Mouse (Mus musculus) T-helper 2 cell (primary cell): ENCODE data around the gene Slc25a23.
"Not testable (repeated sequence)": the region's sequence is repeated elsewhere in the genome, so short reads cannot be mapped to it uniquely, and the experiment has no call there.

Experiments used
- in situ Hi-C: fragments of 300-600 bp; cut with MboI, MseI; formaldehyde crosslinking; loops from one replicate; pipeline ENCODE4 v1.15.1; 2025; ENCODE audit warnings: high pct_unique_total_duplicates

Slc25a23 gene

DNA sequence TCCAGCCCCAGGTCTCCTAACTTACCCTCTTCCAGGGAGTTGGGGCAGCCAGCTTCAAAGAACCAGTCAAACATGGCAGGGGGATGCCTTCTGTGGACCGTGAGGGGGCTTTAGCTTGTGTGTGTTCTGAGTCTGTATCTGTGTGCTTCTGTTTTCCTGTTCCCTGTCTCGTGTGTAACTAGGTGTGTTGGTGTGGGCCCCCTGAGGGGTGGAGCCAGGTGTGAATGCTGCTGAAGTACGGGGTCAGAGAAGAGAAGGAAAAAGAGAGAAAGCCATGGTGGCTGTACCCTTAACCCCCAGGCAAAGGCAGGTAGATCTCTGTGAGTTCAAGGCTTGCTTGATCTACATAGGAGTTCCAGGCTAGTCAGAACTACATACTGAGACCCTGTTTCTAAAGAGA, 17.3 kb upstream of the Slc25a23 start:
- in situ Hi-C loops, result no loop called here

DNA sequence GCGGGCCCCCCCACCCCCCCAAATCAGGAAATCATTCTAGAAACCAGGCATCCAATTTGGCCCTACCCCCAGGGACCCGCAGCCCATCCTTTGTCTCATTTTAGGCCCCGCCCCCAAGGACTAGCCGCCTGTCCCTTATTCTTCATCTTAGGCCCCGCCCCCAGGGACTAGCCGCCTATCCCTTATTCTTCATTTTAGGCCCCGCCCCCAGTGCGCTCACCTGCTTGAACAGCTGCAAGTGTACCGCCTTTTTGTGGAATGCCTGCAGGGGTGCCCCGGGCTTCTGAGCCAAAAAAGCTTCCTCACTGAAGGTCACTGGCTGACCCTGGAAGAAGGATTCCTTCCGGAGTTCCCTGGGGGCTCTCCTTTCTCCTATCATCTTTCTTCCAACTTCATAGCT, 11.0 kb upstream of the Slc25a23 start:
- in situ Hi-C loops, result no loop called here

DNA sequence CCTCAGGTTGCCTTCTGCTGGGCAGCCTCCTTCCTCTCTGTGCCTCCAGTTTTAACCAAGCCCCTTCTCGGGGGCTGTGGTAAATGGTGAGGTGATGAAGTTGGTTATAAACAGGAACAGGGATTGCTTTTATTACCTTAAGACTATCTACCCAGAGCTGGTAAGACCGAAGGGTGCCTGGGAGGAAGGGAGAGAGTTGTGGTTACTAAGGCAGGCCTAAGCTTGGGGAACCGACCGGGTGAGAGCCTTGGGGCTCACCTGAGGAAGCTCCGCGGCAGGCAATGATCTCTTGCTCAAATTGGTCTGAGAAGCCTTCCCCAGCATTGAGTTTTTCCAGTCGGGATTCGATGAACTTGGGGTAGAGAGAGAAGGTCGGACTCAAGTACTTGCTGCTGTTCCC, 10.6 kb upstream of the Slc25a23 start:
- in situ Hi-C loops, result no loop called here

DNA sequence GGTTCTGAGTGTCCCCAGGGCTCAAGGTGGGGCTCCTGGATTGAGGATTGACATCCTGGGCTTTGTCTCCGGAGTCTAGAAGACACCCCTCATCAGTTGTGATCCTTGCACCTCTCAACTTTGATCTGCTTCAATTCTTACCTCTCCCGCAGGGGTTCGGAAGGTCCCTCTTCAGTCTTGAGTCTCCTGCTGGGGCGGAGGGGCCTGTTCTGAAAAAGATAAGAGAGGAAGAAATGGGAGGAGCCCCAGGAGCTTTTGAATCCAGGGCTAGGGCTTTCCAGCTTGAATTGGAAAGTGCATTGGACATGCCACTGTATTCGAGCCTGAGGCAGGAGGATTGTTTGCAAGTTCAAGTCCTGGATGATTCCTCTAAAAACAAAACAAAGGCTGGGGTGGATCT, 7.2 kb upstream of the Slc25a23 start:
- in situ Hi-C loops, result no loop called here

DNA sequence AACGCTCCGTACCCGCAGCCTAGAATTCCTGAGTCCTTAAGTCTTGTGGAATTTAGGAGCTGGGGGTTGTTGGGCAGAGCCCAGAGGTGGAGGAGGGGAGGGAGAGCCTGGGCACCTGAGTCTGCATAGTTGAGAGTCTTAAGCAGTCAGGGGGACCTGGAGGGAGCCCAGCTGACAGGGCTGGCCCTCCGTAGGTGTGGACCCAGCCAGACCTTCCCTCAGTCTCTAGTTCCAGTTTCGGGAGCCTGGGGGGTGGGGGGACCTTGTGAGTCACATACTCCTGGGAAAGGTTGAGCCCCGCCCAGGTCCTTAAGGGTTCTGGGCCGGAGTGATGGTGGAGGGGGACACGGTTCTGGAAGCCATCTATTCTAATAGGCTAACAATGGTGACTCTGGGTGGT, 3.4 kb upstream of the Slc25a23 start:
- in situ Hi-C loops, result no loop called here

DNA sequence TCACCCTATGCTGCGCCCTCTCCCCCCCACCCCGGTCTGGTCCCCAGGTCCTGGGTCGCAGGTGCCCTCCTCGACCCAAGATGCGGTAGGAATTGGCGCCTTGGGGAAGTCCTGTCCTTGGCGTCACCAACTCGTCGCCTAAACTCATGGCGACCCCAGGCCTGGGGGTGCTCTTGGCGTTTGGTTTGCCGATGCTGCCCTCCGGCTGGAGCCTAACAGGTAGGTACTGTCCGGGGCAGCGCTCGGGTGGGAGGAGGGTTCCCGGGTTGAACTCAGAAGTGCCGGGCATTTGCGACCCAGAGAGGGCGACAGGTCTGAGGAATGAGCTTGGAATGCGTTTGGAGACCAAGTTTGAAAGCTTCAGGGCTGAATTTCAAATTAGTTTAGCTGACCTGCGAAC, 2.9 kb upstream of the Slc25a23 start:
- in situ Hi-C loops, result no loop called here

DNA sequence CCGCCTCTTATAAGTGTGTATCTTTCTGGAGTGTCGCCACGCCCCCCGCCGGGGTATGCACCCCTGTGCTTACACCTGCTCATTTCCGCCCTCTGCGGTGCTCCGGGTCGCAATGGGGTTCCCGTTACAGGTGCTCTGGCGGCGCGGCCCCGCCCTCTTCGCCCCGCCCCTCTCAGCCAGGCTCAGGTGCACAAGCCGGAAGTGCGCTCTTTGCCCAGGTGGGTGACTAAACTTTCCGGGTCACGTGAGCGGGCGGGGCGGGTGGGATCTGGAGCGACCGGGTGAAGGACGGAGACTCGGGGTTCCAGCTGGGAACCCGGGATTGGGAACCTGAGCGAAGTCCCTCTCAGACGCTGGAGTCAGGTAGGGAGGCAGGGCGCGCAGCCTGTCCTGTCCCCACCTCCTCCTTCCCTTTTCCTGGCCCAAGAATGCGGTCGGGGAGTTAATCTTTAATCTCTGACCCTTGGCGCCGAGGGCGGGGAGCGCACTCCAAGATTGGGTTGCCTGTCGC, 2.4 kb upstream of the Slc25a23 start:
- in situ Hi-C loops, result no loop called here

DNA sequence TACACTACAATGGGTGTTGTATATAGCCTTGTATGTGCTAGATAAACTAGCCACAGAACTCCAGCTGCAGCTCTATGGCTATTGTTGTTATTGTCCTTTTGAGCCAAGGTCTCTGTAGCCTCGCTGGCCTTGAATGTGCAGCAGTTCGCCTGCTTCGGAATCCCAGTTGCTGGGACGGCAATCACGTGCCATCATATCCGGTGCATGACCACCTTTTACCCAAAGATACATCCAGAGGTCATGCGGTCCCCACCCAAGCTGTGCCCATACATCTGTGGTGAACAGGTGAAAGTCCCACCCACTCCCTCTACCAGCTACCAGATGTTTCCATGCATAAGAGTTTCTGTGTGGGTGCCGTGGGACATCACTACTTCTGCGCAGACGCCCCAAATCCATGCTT, 1.4 kb upstream of the Slc25a23 start:
- in situ Hi-C loops, result no loop called here

DNA sequence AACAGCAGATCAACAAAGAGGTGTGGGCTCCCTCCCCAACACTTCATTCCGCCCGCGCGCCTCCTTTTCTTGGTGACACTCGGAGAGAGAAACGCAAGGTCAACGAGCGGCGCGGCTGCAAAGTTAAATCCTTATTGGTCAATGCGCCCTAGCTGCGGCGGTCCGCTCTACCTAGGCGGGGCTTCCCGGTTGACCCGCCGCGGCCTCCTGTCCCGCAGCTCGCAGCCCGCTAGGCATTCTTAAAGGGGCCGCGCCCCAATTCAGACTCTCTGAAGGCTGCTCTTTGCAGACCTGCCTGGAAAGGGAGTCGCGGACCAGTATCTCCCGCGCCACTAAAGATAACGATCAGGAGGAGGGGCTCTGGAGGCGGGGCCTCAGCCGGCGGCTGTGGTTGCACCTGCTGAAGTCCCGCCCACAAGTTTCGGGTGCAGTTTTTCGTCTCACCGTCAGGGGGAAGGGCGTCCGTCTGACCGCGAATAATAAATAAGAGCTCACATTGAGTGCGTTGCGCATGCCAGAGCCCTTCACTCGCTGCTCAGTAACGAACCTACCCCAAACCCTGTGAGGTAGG, 653 bp upstream of the Slc25a23 start:
- in situ Hi-C loops, result no loop called here

DNA sequence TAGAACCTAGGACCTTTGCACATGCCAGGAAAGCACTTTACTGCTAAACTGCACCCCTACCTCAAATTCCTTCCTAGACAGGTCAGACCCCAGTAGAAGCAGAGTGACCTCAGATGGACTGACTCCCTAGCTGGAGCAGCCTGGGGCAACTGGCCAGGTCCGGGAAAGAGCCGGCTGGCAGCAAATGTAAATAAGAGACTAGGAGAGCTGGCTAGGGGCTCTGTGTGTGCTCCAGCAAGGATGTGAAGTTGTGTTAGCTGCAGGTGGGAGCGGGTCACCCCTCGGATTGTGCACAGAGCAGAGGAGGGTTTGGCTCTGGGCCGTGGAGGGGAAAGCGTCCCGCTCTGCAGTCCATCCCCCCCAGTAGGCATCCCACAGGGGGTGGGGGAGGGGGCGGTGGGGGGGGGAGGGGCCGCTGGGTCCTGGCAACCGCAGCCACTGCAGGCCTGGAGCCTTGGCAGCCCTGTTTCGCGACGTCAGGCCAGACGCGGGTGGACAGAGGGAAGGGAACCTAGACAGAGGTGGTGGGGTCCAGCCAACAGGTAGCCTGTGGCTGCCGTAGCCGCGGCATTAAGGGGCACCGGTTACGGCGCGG, 675 bp downstream of the Slc25a23 start, which contains the start of gene Crb3:
TSS of gene Crb3 (plus strand) at position 215 of the 595 bp plus-strand sequence.
- in situ Hi-C loops, result no loop called here

DNA sequence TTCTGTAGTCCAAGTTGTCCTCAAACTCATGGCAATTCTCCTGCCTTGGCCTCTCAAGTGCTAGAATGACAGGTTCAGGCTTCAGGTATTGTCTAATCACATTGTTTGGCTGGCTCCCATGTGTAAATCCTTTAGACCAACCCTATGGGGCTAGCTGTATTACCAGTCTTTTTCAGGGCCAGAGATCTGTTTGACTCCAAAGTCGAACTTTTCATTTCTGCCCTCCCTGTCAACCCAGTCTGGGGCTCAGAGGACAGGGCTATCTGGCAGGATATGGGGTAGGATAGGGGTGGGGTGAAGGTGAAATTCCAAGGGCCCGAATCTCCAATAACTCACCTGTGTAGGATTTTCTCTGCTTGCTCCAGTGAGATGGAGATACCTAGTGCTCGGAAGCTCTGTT, 3.4 kb downstream of the Slc25a23 start:
- in situ Hi-C loops, result no loop called here

DNA sequence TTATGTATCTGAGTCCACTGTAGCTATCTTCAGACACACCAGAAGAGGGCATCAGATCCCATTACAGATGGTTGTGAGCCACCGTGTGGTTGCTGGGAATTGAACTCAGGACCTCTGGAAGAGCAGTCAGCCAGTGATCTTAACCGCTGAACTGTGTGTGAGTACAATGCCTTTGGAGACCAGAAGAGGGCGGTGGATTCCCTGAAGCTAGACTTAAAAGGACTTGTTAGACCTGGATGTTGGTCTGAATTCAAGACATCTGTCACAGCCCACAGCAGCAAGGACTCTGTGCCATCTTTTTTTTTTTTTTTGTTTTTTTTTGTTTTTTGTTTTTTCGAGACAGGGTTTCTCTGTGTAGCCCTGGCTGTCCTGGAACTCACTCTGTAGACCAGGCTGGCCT, 8.0 kb downstream of the Slc25a23 start:
- in situ Hi-C loops, result not testable (repeated sequence)

DNA sequence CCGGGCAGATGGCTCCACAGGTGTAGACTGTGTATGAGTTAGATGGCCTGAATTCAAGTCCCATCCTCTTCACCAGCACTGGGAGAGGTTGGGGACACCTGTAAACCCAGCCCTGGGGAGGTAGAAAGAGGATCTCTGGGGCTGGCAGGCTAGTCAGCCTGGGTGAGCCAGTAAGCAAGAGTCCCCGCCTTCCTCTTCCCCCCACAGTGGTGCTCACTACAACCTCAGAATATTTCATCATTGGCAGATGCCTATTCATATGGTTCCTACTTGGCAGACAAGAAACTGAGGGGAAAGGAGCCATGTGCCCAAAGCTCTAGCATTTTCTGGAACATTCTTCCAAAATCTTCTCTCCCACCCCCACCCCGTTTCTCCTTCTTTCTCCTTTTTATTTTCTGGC, 10.8 kb downstream of the Slc25a23 start:
- in situ Hi-C loops, result no loop called here

DNA sequence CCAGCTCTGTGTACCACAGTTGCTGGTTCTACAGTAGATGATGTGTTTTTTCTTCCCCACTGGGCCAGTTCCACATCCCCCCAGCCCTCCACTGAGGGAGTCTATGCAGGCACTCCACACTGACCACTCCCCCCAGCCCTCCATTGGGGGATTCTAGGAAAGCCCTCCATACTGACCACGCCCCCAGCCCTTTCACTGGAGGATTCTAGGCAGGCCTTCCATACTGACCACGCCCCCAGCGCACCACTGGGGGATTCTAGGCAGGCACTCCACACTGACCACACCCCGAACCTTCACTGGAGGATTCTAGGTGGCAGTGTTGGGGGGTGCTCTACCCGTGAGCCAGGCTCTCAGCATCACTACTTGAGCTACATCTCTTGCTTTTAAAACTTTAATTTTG, 12.3 kb downstream of the Slc25a23 start:
- in situ Hi-C loops, result no loop called here

DNA sequence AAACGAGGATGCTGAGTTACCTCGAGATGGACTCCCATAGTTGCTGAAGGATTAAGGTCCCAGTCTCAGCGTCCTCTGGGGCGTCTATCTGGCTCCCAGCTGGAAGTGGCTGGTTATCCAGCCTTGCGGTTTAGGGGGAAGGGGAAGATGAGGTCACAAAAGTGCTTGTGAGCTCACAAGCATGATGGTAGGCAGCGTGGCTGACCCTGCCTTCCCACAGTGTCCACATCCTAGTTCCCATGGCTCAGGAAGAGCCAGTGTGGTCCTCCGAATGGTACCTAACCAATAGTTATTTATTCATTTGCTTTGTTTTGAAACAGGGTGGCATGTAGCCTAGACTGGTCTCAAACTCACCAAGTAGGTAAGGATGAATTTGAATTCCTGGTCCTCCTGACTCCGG, 18.1 kb downstream of the Slc25a23 start, which contains the start of gene Slc25a41:
TSS of gene Slc25a41 (minus strand) at position 101 of the 400 bp plus-strand sequence.
- in situ Hi-C loops, result no loop called here

DNA sequence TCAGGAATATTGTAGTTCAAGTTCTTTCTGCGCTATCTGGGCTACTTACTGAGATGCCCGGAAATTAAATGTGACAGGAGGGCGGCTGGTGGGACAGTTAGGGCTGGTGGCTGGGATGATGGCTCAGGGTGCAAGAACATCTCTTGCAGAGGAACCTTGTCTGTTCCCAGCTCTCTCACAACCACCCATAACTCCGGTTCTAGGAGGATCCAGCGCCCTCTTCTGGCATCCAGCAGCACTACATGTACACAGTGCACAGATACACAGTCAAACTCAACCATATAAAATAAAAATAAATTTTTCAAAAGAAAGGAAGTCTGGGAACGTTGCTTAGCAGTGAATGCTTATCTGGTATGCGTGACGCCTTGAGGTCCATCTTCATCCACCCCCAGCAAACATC, 20.7 kb downstream of the Slc25a23 start:
- in situ Hi-C loops, result no loop called here

DNA sequence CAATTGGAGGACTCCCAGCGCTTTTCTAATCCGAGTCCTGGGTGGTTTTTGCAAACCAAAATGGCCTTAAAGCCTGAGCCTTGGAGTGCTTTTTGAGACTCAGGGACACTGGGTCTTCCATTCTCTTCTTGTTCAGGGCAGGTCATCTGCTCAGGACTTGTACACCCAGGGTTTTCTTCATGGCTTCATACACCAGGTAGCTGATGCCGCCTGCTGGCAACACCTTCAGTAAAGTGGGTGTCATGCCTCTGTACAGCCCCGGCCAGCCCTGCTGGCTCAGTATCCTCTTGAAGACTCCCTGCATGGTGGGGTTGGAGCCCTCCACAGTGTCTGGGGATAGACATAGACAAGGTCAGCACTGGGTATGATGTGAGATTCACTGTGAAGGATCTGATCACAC, 26.8 kb downstream of the Slc25a23 start:
- in situ Hi-C loops, result loop anchor here (5.0 kb wide), 1 partner anchor 36 kb away; the partner anchor contains the start of gene Alkbh7

DNA sequence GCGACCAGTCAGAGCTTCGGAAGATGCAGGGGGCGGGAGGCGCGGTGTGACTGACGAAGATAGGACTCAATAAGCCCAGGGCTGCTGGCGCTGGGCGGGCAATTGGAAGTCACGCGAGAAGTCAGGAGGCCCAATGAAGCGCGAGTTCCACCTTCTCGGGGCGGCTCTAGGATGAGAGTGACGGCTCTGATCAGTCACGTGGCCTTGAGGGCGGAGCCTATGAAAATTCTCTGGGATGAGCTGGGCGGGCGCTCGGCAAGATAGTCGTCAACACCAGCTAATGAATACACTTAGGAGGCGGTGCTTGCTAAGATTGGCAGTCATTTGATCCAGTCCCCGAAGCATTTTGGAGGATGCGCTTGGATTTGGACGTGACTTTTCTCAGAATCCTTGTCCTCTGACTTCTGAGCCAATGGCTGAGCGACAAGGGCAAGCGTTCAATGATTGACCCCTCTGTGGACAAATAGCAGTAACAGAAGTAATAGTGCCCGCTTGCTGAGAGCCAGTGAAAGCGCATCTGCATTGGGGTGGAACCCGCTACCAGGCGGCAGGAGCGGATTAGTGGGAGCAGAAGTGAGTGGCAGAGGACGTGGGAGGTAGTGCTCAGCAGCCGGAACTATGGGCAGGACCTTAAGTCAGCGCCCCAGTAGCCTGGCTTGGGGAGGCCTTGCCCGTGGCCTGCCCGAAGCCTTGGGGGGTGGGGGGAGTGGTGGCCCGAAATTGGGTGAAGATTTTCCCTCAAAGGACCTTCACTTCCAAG, 27.8 kb downstream of the Slc25a23 start:
- in situ Hi-C loops, result loop anchor here (5.0 kb wide), 1 partner anchor 35 kb away; the partner anchor contains the start of gene Alkbh7

DNA sequence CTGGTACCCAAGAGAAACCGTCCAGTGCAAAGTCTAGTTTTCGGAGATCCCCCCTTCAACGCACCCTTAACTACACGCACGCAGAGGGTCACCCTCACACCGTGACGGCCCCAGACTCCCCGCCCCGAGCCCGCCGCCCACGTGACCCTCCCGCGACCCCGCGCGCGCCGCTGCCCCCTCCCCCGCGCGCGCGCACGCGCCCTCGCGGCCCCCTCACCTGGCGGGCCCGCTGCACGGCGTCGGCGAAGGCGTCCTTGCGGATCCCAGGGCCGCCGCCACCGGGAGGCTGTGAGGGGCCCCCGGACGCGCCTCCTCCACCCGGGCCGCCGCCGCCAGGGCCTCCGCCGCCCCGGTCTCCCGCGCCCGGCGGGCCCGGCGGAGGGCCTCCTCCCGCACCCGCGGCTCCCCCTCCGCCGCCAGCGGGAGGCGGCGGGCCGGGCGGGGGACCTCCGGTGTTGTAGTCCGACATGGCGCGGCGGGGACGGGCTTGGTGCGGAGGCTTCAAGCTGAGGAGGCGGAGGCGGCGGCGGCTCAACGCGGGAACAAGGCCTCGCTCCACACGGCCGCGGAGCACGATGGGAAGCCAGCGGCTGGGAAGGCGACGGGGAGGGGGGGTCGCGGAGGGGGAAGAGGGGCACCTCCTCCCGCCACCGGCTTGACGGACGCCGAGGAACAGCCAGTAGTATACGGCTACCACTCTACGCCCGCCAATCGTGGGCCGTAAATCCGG, 28.6 kb downstream of the Slc25a23 start, which contains the start of gene Khsrp:
TSS of gene Khsrp (minus strand) at position 592 of the 730 bp plus-strand sequence.
- in situ Hi-C loops, result loop anchor here (5.0 kb wide), 1 partner anchor 34 kb away; the partner anchor contains the start of gene Alkbh7

DNA sequence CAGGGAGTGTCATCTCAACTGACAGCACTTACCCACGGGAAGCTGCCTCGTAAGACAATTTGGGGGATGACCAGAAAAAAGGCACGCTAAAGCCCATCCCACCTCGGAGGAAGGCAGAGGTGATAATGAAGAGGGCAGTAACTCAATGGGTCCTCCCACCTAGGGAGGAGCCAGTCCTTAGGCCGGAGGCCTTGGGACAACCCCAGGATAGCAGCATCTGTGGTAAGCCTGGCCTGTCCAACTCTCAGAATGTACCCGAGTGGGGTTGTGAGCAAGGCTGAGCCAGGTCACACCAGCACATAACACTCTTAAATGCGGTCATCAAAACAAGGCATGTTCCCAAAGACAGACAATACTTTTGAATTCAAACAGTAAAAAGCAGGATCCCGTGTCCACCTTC, 30.0 kb downstream of the Slc25a23 start:
- in situ Hi-C loops, result loop anchor here (5.0 kb wide), 1 partner anchor 32 kb away; the partner anchor contains the start of gene Alkbh7

DNA sequence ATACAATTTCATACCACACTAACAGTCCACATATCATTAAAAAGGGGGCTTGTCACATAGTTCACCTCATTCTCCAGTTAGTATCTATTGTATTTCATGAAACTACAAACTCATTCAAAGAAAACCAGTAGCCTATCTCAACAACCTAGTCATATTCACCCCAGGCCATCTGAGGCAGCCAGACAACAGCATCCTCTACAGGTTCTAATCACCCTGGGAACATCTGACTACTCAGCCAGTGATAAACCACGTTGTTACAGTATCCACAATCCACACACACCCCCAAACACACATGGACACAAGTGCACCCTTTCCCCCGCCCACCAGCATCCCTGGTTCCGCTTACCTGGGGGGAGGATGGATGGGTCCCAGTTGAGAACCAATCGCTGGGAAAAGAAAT, 32.2 kb downstream of the Slc25a23 start:
- in situ Hi-C loops, result no loop called here

DNA sequence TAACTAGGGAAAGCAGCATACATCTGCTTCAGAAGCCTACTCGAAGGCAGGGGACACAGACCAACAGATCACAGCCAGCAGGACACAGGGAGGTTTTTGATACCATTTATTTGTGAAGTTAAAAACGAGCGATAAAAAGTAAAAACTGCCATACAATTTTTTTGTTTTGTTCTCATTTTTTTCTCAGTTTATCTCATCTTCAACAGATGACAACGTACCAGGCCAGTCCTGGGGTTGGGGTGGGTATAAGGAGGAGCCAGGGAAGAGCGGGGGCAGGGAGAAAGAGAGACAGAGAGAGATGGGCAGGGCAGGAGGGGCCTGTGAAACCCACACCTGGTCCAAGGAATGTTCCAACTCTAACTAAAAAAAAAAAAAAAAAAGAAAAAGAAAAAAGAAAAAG, 38.7 kb downstream of the Slc25a23 start:
- in situ Hi-C loops, result no loop called here
